Mouse (Mus musculus): ENCODE data around the gene Gfra4. TPM values are rescaled to one million over a fixed set of nuclear protein-coding genes. Genes with fewer than 3 reads are reported as not detected.

Gfra4 gene
- polyA plus RNA-seq (2012; rRNA removed) (0.16 and 0.40 TPM in 2 replicates), polyA plus RNA-seq (2014; fragmentation: Nextera tagmentation; extraction: Ambion mirVana) (0.10 and 0.15 TPM in 2 replicates)

GRCm38 (mm10) chr2:131042988-131043387 lies at the start of gene Gfra4:
Gene Gfra4 (minus strand): TSS chr2:131043088.
- no peak for ATAC-seq (ENCODE audit: insufficient read depth)
- Histone ChIP-seq H3K9ac (replicated peaks) (no peak within 1 kb of the TSS), H3K4me1 (replicated peaks; ENCODE audit: control insufficient read depth in 2 of 2, insufficient read depth in 2 of 2, low read length in 1 of 2) (peaks cover 0 to 2% of the 10 kb centered on the region in 2 experiments; a peak in 1 of 4 replicates), H3K27me3 (ENCODE audit: control insufficient read depth, insufficient read depth, low read length) (peaks cover 51% of the 10 kb centered on the region), H3K36me3 (replicated peaks; ENCODE audit: control insufficient read depth, insufficient read depth, low read depth) (no peaks in the 10 kb centered on the region), H3K9me3 (ENCODE audit: control insufficient read depth, low read length) (no peaks in the 10 kb centered on the region), H3K4me3 (ENCODE audit: insufficient read depth in 1 of 2, low read depth in 2 of 2, low read length in 2 of 2) (no peak within 1 kb of the TSS), H3K4me2 (ENCODE audit: low read depth) (no peak within 1 kb of the TSS), H3K27ac (no peak within 1 kb of the TSS)
- WGBS (ENCODE audit: insufficient replicate concordance): 59% methylated on average over 2 of the region's 2 CpGs
- no peak for DNase-seq (ENCODE audit: low read depth in 3 of 3, low spot score in 3 of 3)
- TF ChIP-seq EP300 (IDR thresholded peaks at IDR 0.05; ENCODE audit: low read depth) (no peak), CTCF (IDR thresholded peaks at IDR 0.05; ENCODE audit: low read depth) (no peak)

- WGBS (ENCODE audit: insufficient replicate concordance): 47% methylated on average over 3 of the region's 3 CpGs
- no peak overlapping the region for H3K4me2 ChIP-seq (ENCODE audit: low read depth)
- ATAC-seq (ENCODE audit: insufficient read depth): no peak
- H3K27ac ChIP-seq: no peak overlapping the region
- TF ChIP-seq EP300 (IDR thresholded peaks at IDR 0.05; ENCODE audit: low read depth) (no peak), CTCF (IDR thresholded peaks at IDR 0.05; ENCODE audit: low read depth) (no peak)
- no peak overlapping the region for H3K9ac ChIP-seq (replicated peaks)
- H3K36me3 ChIP-seq (replicated peaks; ENCODE audit: control insufficient read depth, insufficient read depth, low read depth): no peaks in the 10 kb centered on the region
- H3K27me3 ChIP-seq (ENCODE audit: control insufficient read depth, insufficient read depth, low read length): no peaks in the 10 kb centered on the region
- no peak for DNase-seq (ENCODE audit: low read depth in 3 of 3, low spot score in 3 of 3)
- H3K9me3 ChIP-seq (ENCODE audit: control insufficient read depth, low read length): no peaks in the 10 kb centered on the region
- no peak overlapping the region for H3K4me3 ChIP-seq (ENCODE audit: insufficient read depth in 1 of 2, low read depth in 2 of 2, low read length in 2 of 2)
- peaks cover 4 to 7% of the 10 kb centered on the region in 2 experiments for H3K4me1 ChIP-seq (replicated peaks; ENCODE audit: control insufficient read depth in 2 of 2, insufficient read depth in 2 of 2, low read length in 1 of 2)
These were observed 48.0 kb upstream of the Gfra4 start for GRCm38 (mm10) chr2:131090852-131091251.

GRCm38 (mm10) chr2:131089634-131090033 lies 46.7 kb upstream of the Gfra4 start:
- Histone ChIP-seq H3K4me3 (ENCODE audit: insufficient read depth in 1 of 2, low read depth in 2 of 2, low read length in 2 of 2) (no peak overlapping the region), H3K4me2 (ENCODE audit: low read depth) (no peak overlapping the region), H3K4me1 (replicated peaks; ENCODE audit: control insufficient read depth in 2 of 2, insufficient read depth in 2 of 2, low read length in 1 of 2) (0 out of 4 replicates have a peak, but pooled peaks cover 0 to 3% of the 10 kb centered on the region in 2 experiments), H3K27ac (no peak overlapping the region), H3K27me3 (ENCODE audit: control insufficient read depth, insufficient read depth, low read length) (no peaks in the 10 kb centered on the region), H3K9ac (replicated peaks) (no peak overlapping the region), H3K36me3 (replicated peaks; ENCODE audit: control insufficient read depth, insufficient read depth, low read depth) (no peaks in the 10 kb centered on the region), H3K9me3 (ENCODE audit: control insufficient read depth, low read length) (no peaks in the 10 kb centered on the region)
- WGBS (ENCODE audit: insufficient replicate concordance): 38% methylated on average over 1 of the region's 1 CpGs
- ATAC-seq (ENCODE audit: insufficient read depth): no peak
- TF ChIP-seq EP300 (IDR thresholded peaks at IDR 0.05; ENCODE audit: low read depth) (no peak), CTCF (IDR thresholded peaks at IDR 0.05; ENCODE audit: low read depth) (no peak)
- no peak for DNase-seq (ENCODE audit: low read depth in 3 of 3, low spot score in 3 of 3)

- DNase-seq (ENCODE audit: low read depth in 3 of 3, low spot score in 3 of 3) (no peak), ATAC-seq (ENCODE audit: insufficient read depth) (no peak)
- Histone ChIP-seq H3K4me1 (replicated peaks; ENCODE audit: control insufficient read depth in 2 of 2, insufficient read depth in 2 of 2, low read length in 1 of 2) (no peaks in the 10 kb centered on the region), H3K9ac (replicated peaks) (no peak overlapping the region), H3K4me2 (ENCODE audit: low read depth) (no peak overlapping the region), H3K36me3 (replicated peaks; ENCODE audit: control insufficient read depth, insufficient read depth, low read depth) (no peaks in the 10 kb centered on the region), H3K9me3 (ENCODE audit: control insufficient read depth, low read length) (no peaks in the 10 kb centered on the region), H3K27ac (no peak overlapping the region), H3K27me3 (ENCODE audit: control insufficient read depth, insufficient read depth, low read length) (no peaks in the 10 kb centered on the region), H3K4me3 (ENCODE audit: insufficient read depth in 1 of 2, low read depth in 2 of 2, low read length in 2 of 2) (no peak overlapping the region)
- TF ChIP-seq EP300 (IDR thresholded peaks at IDR 0.05; ENCODE audit: low read depth) (no peak), CTCF (IDR thresholded peaks at IDR 0.05; ENCODE audit: low read depth) (no peak)
- 46% methylated on average over 4 of the region's 4 CpGs for WGBS (ENCODE audit: insufficient replicate concordance)
These were observed 45.7 kb upstream of the Gfra4 start for GRCm38 (mm10) chr2:131088581-131088980.

GRCm38 (mm10) chr2:131086667-131087390 lies 43.9 kb upstream of the Gfra4 start, which contains the start of gene Siglec1:
Gene Siglec1 (minus strand): TSS chr2:131086765.
- Histone ChIP-seq H3K9ac (replicated peaks) (no peak within 1 kb of the TSS), H3K4me2 (ENCODE audit: low read depth) (no peak within 1 kb of the TSS), H3K27ac (no peak within 1 kb of the TSS), H3K27me3 (ENCODE audit: control insufficient read depth, insufficient read depth, low read length) (no peaks in the 10 kb centered on the region), H3K9me3 (ENCODE audit: control insufficient read depth, low read length) (no peaks in the 10 kb centered on the region), H3K4me1 (replicated peaks; ENCODE audit: control insufficient read depth in 2 of 2, insufficient read depth in 2 of 2, low read length in 1 of 2) (no peaks in the 10 kb centered on the region), H3K4me3 (ENCODE audit: insufficient read depth in 1 of 2, low read depth in 2 of 2, low read length in 2 of 2) (no peak within 1 kb of the TSS), H3K36me3 (replicated peaks; ENCODE audit: control insufficient read depth, insufficient read depth, low read depth) (no peaks in the 10 kb centered on the region)
- ATAC-seq (ENCODE audit: insufficient read depth) (no peak), DNase-seq (ENCODE audit: low read depth in 3 of 3, low spot score in 3 of 3) (no peak)
- 42% methylated on average over 11 of the region's 11 CpGs for WGBS (ENCODE audit: insufficient replicate concordance)
- TF ChIP-seq EP300 (IDR thresholded peaks at IDR 0.05; ENCODE audit: low read depth): no peak
- no peak for TF ChIP-seq CTCF (IDR thresholded peaks at IDR 0.05; ENCODE audit: low read depth)

Measured in liver, embryonic 14.5 days (tissue).